Mouse (Mus musculus) G1E (cell line): ENCODE results near the gene Olfr272.

ENCODE experiments used
- CTCF ChIP-seq: IDR thresholded peaks from 2 replicates; pipeline ENCODE4 v1.5.1; 2012; ENCODE audit warnings: low read depth, low read length, inconsistent platforms, mixed read lengths
- GATA1 ChIP-seq: IDR thresholded peaks from 2 replicates; pipeline ENCODE4 v1.6.1; 2012; ENCODE audit warnings: borderline replicate concordance, low read length, inconsistent platforms, mixed read lengths

DNA sequence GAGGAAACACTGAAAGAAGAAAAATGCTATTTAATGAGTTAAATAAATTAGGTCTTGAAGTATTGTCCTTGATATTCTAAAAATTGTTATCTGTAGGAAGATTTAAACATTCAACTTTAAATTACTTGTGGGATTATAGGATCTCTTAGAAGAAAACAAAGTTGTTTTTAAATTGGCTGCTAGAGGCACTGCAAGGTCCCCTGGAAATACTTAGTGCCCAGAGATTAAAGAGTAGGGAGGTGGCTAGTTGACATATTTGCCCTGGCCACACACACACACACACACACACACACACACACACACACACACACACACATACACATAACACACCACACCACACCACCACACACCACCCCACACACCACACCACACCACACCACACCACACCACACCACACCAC, 45.3 kb upstream of the Olfr272 start, which contains the start of gene Olfr270:
- TF ChIP-seq GATA1 (no peak), CTCF (no peak)
